Mouse (Mus musculus) G1E (cell line): ENCODE measurements around the gene Apba3. TPM values are rescaled to one million over a fixed set of nuclear protein-coding genes. Genes with fewer than 3 reads are reported as not detected.
A peak's percentile ranks its signal among the peaks of the same experiment; 100 is the strongest.

Source experiments
- ATAC-seq: 2 replicates; pipeline ENCODE4 v1.8.0; 2016; ENCODE audit warnings: mild to moderate bottlenecking; ENCODE audit not compliant: insufficient number of reproducible peaks, poor library complexity, low FRiP score, severe bottlenecking; ENCODE audit errors: extremely low read depth
- DNase-seq: peaks from one replicate; pipeline ENCODE4 v3.0.0; 2012; ENCODE audit warnings: low spot score
- H3K27me3 ChIP-seq: 2 replicates; pipeline ENCODE4 v1.6.1; 2012; ENCODE audit warnings: mild to moderate bottlenecking, low read length, inconsistent platforms; ENCODE audit not compliant: insufficient read depth
- H3K36me3 ChIP-seq: replicated peaks from 2 replicates; pipeline ENCODE3; 2012; ENCODE audit warnings: mild to moderate bottlenecking, inconsistent platforms
- H3K4me1 ChIP-seq: 2 replicates; pipeline ENCODE4 v1.6.1; 2012; ENCODE audit warnings: low read depth, low read length, inconsistent platforms, mixed read lengths; ENCODE audit not compliant: insufficient read depth
- H3K4me3 ChIP-seq: 2 replicates; pipeline ENCODE4 v1.5.1; 2012; ENCODE audit warnings: low read depth, mild to moderate bottlenecking, inconsistent platforms, low read length, moderate library complexity, mixed read lengths
- H3K9me3 ChIP-seq: replicated peaks from 2 replicates; pipeline ENCODE4 v1.6.1; 2012; ENCODE audit warnings: inconsistent platforms
- CTCF ChIP-seq: IDR thresholded peaks from 2 replicates; pipeline ENCODE4 v1.5.1; 2012; ENCODE audit warnings: low read depth, low read length, inconsistent platforms, mixed read lengths
- GATA1 ChIP-seq: IDR thresholded peaks from 2 replicates; pipeline ENCODE4 v1.6.1; 2012; ENCODE audit warnings: borderline replicate concordance, low read length, inconsistent platforms, mixed read lengths
- GATA2 ChIP-seq: IDR thresholded peaks from 2 replicates; pipeline ENCODE4 v1.6.1; 2012; ENCODE audit warnings: low read depth, low read length, inconsistent platforms, borderline replicate concordance
- POLR2AphosphoS5 ChIP-seq: IDR thresholded peaks from 2 replicates; pipeline ENCODE4 v1.6.1; 2012; ENCODE audit warnings: low read depth, low read length, inconsistent platforms; ENCODE audit not compliant: insufficient replicate concordance
- TAL1 ChIP-seq: conservative IDR thresholded peaks from 2 replicates; pipeline ENCODE4 v1.6.1; 2012; ENCODE audit warnings: low read depth, low read length, inconsistent platforms, mixed read lengths
- polyA plus RNA-seq: library from polyadenylated mRNA; stranded (reverse); fragments of >175 nt; gene quantifications from 2 replicates; pipeline ENCODE4 v1.2.3, GENCODE M21; 2012
- total RNA-seq, 2 experiments: library from RNA; stranded (forward) in 1 of 2; stranded (reverse) in 1 of 2; fragments of 200-1000 nt in 1 of 2; fragments of >200 nt in 1 of 2; fragmentation: Nextera tagmentation in 1 of 2; gene quantifications; 2 replicates each; pipeline ENCODE4 v1.2.3; 2014 to 2017

The Apba3 gene
- total and polyA plus RNA-seq, 3 experiments: 27.9 to 113 (median 44.6) TPM

GRCm38 (mm10) chr10:81303761-81304160 is 37.0 kb downstream of the Apba3 start:
- TF ChIP-seq GATA2: no peak
- Histone ChIP-seq H3K9me3 (no peaks in the 10 kb centered on the region), H3K4me3 (peak overlapping the region; percentile 69; the same call in 1 of the 2 replicates), H3K4me1 (peaks cover 85% of the 10 kb centered on the region), H3K36me3 (peaks cover 96% of the 10 kb centered on the region), H3K27me3 (no peaks in the 10 kb centered on the region)
- DNase-seq: peak; percentile 71
- peak; percentile 36; the same call in 1 of the 2 replicates for ATAC-seq

GRCm38 (mm10) chr10:81304597-81305238 is 38.0 kb downstream of the Apba3 start:
- ATAC-seq: no peak
- peak; percentile 83 for DNase-seq
- H3K36me3 ChIP-seq: peaks cover 96% of the 10 kb centered on the region

DNA sequence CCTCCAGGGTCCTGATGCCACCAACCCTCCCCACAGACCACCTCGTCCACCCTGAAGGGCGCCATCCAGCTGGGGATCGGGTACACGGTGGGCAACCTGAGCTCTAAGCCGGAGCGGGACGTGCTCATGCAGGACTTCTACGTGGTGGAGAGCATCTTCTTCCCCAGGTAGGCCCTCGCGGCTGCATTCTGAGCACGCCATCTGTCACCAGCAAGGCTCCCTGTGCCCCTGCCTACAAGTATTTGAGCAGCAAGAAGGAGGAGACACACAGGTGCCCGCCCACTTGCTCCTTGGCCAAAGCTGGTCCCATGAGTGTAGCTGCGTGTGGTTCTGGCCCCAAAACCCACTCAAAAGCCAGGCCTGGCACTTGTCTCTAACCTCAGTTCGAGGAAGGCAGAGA is 38.9 kb downstream of the Apba3 start:
- H3K36me3 ChIP-seq: peaks cover 96% of the 10 kb centered on the region
- no peak for DNase-seq
- peaks cover 73% of the 10 kb centered on the region for H3K4me1 ChIP-seq
- ATAC-seq: no peak
- H3K4me3 ChIP-seq: no peak overlapping the region
- TF ChIP-seq TAL1 (no peak), GATA2 (no peak), GATA1 (no peak), CTCF (no peak), POLR2AphosphoS5 (no peak)
- H3K9me3 ChIP-seq: no peaks in the 10 kb centered on the region
- no peaks in the 10 kb centered on the region for H3K27me3 ChIP-seq

More at GRCm38 (mm10) chr10:81304597-81305238, 38.0 kb downstream of the Apba3 start:
- Histone ChIP-seq H3K9me3 (no peaks in the 10 kb centered on the region), H3K27me3 (no peaks in the 10 kb centered on the region), H3K4me3 (peak overlapping the region; percentile 39; the same call in 1 of the 2 replicates), H3K4me1 (peaks cover 80% of the 10 kb centered on the region)
- TF ChIP-seq GATA2: no peak
- peak; percentile 94 for TF ChIP-seq CTCF
- TF ChIP-seq TAL1: no peak
- no peak for TF ChIP-seq POLR2AphosphoS5
- no peak for TF ChIP-seq GATA1

DNA sequence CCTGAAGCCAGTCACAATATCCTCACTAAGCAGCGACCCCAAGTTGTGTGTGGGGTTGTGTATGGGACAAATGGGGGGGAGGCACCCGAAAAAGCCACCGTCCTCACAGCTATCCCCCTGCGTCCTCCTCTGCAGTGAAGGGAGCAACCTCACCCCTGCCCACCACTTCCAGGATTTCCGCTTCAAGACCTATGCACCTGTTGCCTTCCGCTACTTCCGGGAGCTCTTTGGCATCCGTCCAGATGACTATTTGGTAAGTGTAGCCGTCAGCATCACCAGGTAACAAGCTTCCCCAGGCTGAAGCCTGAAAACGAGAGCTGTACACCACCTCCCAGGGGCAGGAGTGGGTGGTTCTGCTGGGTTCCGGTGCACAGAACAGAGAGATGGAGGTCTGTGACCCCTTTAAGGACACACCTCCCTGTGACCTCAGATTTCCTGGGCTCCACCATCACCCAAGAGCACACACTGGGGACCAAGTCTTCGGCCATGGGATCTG is 39.5 kb downstream of the Apba3 start:
- no peaks in the 10 kb centered on the region for H3K9me3 ChIP-seq
- no peak overlapping the region for H3K4me3 ChIP-seq
- no peak for DNase-seq
- H3K27me3 ChIP-seq: no peaks in the 10 kb centered on the region
- peaks cover 96% of the 10 kb centered on the region for H3K36me3 ChIP-seq
- peaks cover 73% of the 10 kb centered on the region for H3K4me1 ChIP-seq
- no peak for ATAC-seq
- TF ChIP-seq POLR2AphosphoS5: no peak
- no peak for TF ChIP-seq CTCF
- no peak for TF ChIP-seq GATA1
- TF ChIP-seq GATA2: no peak
- TF ChIP-seq TAL1: no peak

DNA sequence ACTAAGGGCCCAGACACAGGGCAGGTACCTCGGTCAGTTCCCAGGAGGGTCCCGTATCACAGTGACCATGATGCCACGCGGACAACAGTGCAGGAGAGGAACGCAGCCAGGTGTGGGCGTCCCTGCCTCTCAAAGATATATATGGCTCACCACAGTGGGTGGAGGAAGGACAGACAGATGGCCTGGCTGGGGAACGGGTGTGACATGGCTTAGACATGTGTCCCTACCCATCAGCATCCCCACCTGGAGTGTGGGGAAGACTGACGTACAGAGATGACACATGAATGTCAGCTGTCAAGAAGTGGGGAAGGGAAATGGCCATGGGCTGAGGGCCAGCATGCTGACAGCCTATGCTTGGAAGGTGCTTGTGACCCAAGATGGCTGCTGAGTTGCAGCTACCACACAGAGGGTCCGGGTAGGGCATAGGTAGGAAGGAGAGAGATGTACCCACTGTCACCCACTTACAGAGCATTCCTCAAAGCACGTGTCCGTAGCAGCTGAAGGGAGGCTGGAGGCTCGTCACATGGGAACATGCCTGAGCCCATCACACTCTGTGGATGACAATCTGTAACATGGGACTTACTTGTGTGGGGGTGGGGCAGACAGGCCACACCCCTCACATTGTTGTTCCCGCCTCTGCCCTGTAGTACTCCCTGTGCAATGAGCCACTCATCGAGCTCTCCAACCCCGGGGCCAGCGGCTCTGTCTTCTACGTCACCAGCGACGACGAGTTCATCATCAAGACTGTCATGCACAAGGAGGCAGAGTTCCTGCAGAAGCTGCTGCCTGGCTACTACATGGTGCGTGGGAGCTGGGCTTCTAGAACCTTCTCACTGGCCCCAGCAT is 40.3 kb downstream of the Apba3 start:
- TF ChIP-seq POLR2AphosphoS5 (no peak), CTCF (no peak), TAL1 (no peak), GATA1 (no peak), GATA2 (no peak)
- ATAC-seq: no peak
- peaks cover 68% of the 10 kb centered on the region for H3K4me1 ChIP-seq
- H3K4me3 ChIP-seq: no peak overlapping the region
- peaks cover 96% of the 10 kb centered on the region for H3K36me3 ChIP-seq
- H3K27me3 ChIP-seq: no peaks in the 10 kb centered on the region
- no peaks in the 10 kb centered on the region for H3K9me3 ChIP-seq
- DNase-seq: no peak

- Histone ChIP-seq H3K9me3 (no peaks in the 10 kb centered on the region), H3K27me3 (no peaks in the 10 kb centered on the region), H3K4me3 (no peak overlapping the region), H3K36me3 (peaks cover 99% of the 10 kb centered on the region), H3K4me1 (peaks cover 60% of the 10 kb centered on the region)
- ATAC-seq (no peak), DNase-seq (no peak)
- TF ChIP-seq TAL1 (no peak), POLR2AphosphoS5 (no peak), GATA1 (no peak), GATA2 (no peak), CTCF (no peak)
These were observed 42.8 kb downstream of the Apba3 start for GRCm38 (mm10) chr10:81309571-81309970.
